Mouse (Mus musculus) liver, adult 2 months (tissue): ENCODE results near the gene Ltbp1.

Source experiments
- CTCF ChIP-seq: fragments of 200-500 bp; IDR thresholded peaks from 2 replicates; pipeline ENCODE4 v1.5.1; 2011; ENCODE audit warnings: low read depth, low read length, control low read depth
- POLR2A ChIP-seq: fragments of 200-500 bp; IDR thresholded peaks from 2 replicates; pipeline ENCODE4 v1.6.1; 2011; ENCODE audit warnings: low read length, control low read depth; ENCODE audit not compliant: insufficient read depth; ENCODE audit errors: extremely low read depth

DNA sequence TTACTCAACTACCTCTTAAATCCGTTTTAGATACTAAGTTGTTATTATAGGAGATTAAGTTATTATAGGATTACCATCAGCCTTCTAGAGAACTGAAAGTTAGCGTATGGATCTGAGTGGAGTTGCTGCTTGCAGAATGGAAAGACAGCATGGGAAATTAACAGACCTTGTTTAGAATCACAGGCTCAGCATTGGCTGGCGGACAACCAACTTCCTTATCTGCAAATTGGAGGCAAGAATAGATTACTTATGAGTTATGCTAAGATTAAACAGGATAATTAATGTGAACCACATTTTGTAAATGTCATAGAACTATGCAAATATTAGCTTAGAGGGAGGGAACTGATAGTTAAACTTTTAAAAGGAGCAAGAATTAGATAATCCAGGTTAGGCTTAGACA, 223.0 kb downstream of the Ltbp1 start:
- no peak for TF ChIP-seq CTCF
- TF ChIP-seq POLR2A, result no peak
